8 mouse cellular contexts compared by ENCODE assay signal in genomic region chr10:81285694-81286450, GRCm38 (mm10). TPM values are rescaled to one million over a fixed set of nuclear protein-coding genes. Genes with fewer than 3 reads are reported as not detected.
A peak's percentile ranks its signal among the peaks of the same experiment; 100 is the strongest.
DNase-seq lines count a peak whose midpoint lies in the region; ATAC-seq and TF ChIP-seq lines count a peak whose summit lies in the region.

No protein-coding gene starts in this region.

- peak; percentile 92 for DNase-seq in CD4-positive helper T cell, adult 2 months (ENCODE audit: low read depth, low spot score)
- peak; percentile 66 to 73 (median 72) for DNase-seq in liver, embryonic 14.5 days (ENCODE audit: low read depth in 3 of 3, low spot score in 3 of 3)
- DNase-seq in neural tube, embryonic 10.5 days (ENCODE audit: extremely low spot score, low spot score) = peak; percentile 96

- H3K27ac ChIP-seq in bone marrow, adult 2 months (ENCODE audit: control insufficient read depth, insufficient read depth, low read depth, low read length, poor library complexity) = peak overlapping the region; percentile 16; the same call in 1 of the 2 replicates
- 0 out of 2 replicates have a peak overlapping the region, but pooled peaks have one; percentile 16 for H3K27ac ChIP-seq in embryonic facial prominence, embryonic 13.5 days
- H3K27ac ChIP-seq in heart, embryonic 11.5 days (ENCODE audit: low read depth, low read length) = no peak overlapping the region
- no peak overlapping the region for H3K27ac ChIP-seq in kidney, embryonic 14.5 days (ENCODE audit: low read depth, low read length)
- no peak overlapping the region for H3K27ac ChIP-seq in liver, embryonic 14.5 days
- peak overlapping the region; percentile 48 for H3K27ac ChIP-seq in stomach, embryonic 14.5 days (ENCODE audit: low read length)

- peak; percentile 45; the same call in 1 of the 2 replicates for ATAC-seq in embryonic facial prominence, embryonic 13.5 days (ENCODE audit: insufficient number of reproducible peaks, insufficient read depth, low FRiP score, low TSS enrichment, low read depth)
- peak; percentile 58 for ATAC-seq in heart, embryonic 11.5 days (replicated peaks; ENCODE audit: insufficient number of reproducible peaks, low FRiP score, low TSS enrichment)
- ATAC-seq in kidney, embryonic 14.5 days (ENCODE audit: low FRiP score, low TSS enrichment) = peak; percentile 67
- peak; percentile 73 for ATAC-seq in liver, embryonic 14.5 days (ENCODE audit: insufficient read depth)
- ATAC-seq in stomach, embryonic 14.5 days (ENCODE audit: insufficient number of reproducible peaks, insufficient read depth, low FRiP score, low read depth) = peak; percentile 76

- no peaks in the 10 kb centered on the region for H3K36me3 ChIP-seq in embryonic facial prominence, embryonic 13.5 days
- no peaks in the 10 kb centered on the region for H3K36me3 ChIP-seq in heart, embryonic 11.5 days (ENCODE audit: control insufficient read depth, insufficient read depth, low read length)
- H3K36me3 ChIP-seq in kidney, embryonic 14.5 days (ENCODE audit: control insufficient read depth, insufficient read depth, low read length) = no peaks in the 10 kb centered on the region
- H3K36me3 ChIP-seq in liver, embryonic 14.5 days (replicated peaks; ENCODE audit: control insufficient read depth, insufficient read depth, low read depth) = no peaks in the 10 kb centered on the region
- no peaks in the 10 kb centered on the region for H3K36me3 ChIP-seq in stomach, embryonic 14.5 days (ENCODE audit: control insufficient read depth, insufficient read depth, low read length)

- peak overlapping the region; percentile 64 for H3K9ac ChIP-seq in embryonic facial prominence, embryonic 13.5 days
- H3K9ac ChIP-seq in heart, embryonic 11.5 days (ENCODE audit: low read depth, low read length) = peak overlapping the region; percentile 71
- peak overlapping the region; percentile 65 for H3K9ac ChIP-seq in kidney, embryonic 14.5 days (ENCODE audit: low read depth, low read length)
- peak overlapping the region; percentile 21 for H3K9ac ChIP-seq in liver, embryonic 14.5 days (replicated peaks)
- peak overlapping the region; percentile 22; the same call in 1 of the 2 replicates for H3K9ac ChIP-seq in stomach, embryonic 14.5 days (replicated peaks; ENCODE audit: low read depth, low read length)

- no peak for TF ChIP-seq CTCF in bone marrow, adult 2 months (IDR thresholded peaks at IDR 0.05; ENCODE audit: control insufficient read depth, insufficient read depth, low read length)
- no peak for TF ChIP-seq CTCF in liver, embryonic 14.5 days (IDR thresholded peaks at IDR 0.05; ENCODE audit: low read depth)

- peak overlapping the region; percentile 69 for H3K4me3 ChIP-seq in bone marrow, adult 2 months (replicated peaks; ENCODE audit: control insufficient read depth, low read depth, low read length)
- peak overlapping the region; percentile 44 for H3K4me3 ChIP-seq in embryonic facial prominence, embryonic 13.5 days
- H3K4me3 ChIP-seq in heart, embryonic 11.5 days (ENCODE audit: low read depth, low read length) = peak overlapping the region; percentile 51
- H3K4me3 ChIP-seq in kidney, embryonic 14.5 days (ENCODE audit: low read length) = peak overlapping the region; percentile 52
- peak overlapping the region; percentile 35 to 58 for H3K4me3 ChIP-seq in liver, embryonic 14.5 days (ENCODE audit: insufficient read depth in 1 of 2, low read depth in 2 of 2, low read length in 2 of 2)
- peak overlapping the region; percentile 42 for H3K4me3 ChIP-seq in stomach, embryonic 14.5 days (ENCODE audit: low read depth, low read length)

- peak overlapping the region; percentile 72 for H3K4me2 ChIP-seq in embryonic facial prominence, embryonic 13.5 days
- H3K4me2 ChIP-seq in heart, embryonic 11.5 days = peak overlapping the region; percentile 86
- peak overlapping the region; percentile 85 for H3K4me2 ChIP-seq in kidney, embryonic 14.5 days (replicated peaks; ENCODE audit: low read depth, low read length)
- peak overlapping the region; percentile 64 for H3K4me2 ChIP-seq in liver, embryonic 14.5 days (ENCODE audit: low read depth)
- H3K4me2 ChIP-seq in stomach, embryonic 14.5 days (replicated peaks; ENCODE audit: low read depth, low read length) = peak overlapping the region; percentile 59

- H3K27me3 ChIP-seq in embryonic facial prominence, embryonic 13.5 days = peaks cover 69% of the 10 kb centered on the region
- H3K27me3 ChIP-seq in heart, embryonic 11.5 days (ENCODE audit: control insufficient read depth, insufficient read depth, low read length) = peaks cover 61% of the 10 kb centered on the region
- peaks cover 33% of the 10 kb centered on the region for H3K27me3 ChIP-seq in kidney, embryonic 14.5 days (ENCODE audit: control insufficient read depth, insufficient read depth, low read length)
- H3K27me3 ChIP-seq in liver, embryonic 14.5 days (ENCODE audit: control insufficient read depth, insufficient read depth, low read length) = peaks cover 24% of the 10 kb centered on the region
- H3K27me3 ChIP-seq in stomach, embryonic 14.5 days (ENCODE audit: control insufficient read depth, insufficient read depth, low read length) = 0 out of 2 replicates have a peak, but pooled peaks cover 9% of the 10 kb centered on the region

- no peaks in the 10 kb centered on the region for H3K4me1 ChIP-seq in bone marrow, adult 2 months (ENCODE audit: control insufficient read depth, insufficient read depth, low read length)
- peaks cover 33% of the 10 kb centered on the region for H3K4me1 ChIP-seq in embryonic facial prominence, embryonic 13.5 days
- peaks cover 4% of the 10 kb centered on the region; the same call in 1 of the 2 replicates for H3K4me1 ChIP-seq in heart, embryonic 11.5 days (ENCODE audit: control insufficient read depth, insufficient read depth, low read length)
- peaks cover 16% of the 10 kb centered on the region; the same call in 1 of the 2 replicates for H3K4me1 ChIP-seq in kidney, embryonic 14.5 days (ENCODE audit: control insufficient read depth, insufficient read depth, low read length)
- H3K4me1 ChIP-seq in liver, embryonic 14.5 days (replicated peaks; ENCODE audit: control insufficient read depth in 2 of 2, insufficient read depth in 2 of 2, low read length in 1 of 2) = peaks cover 5 to 8% of the 10 kb centered on the region in 2 experiments; a peak in 2 of 4 replicates
- peaks cover 5% of the 10 kb centered on the region; the same call in 1 of the 2 replicates for H3K4me1 ChIP-seq in stomach, embryonic 14.5 days (ENCODE audit: control insufficient read depth, insufficient read depth, low read length)

- TF ChIP-seq EP300 in liver, embryonic 14.5 days (IDR thresholded peaks at IDR 0.05; ENCODE audit: low read depth) = peak; percentile 40; the same call in 1 of the 2 replicates

- peak; percentile 21; the same call in 1 of the 2 replicates for TF ChIP-seq POLR2A in bone marrow, adult 2 months (IDR thresholded peaks at IDR 0.05; ENCODE audit: borderline replicate concordance, control insufficient read depth, low read depth, low read length)

- H3K9me3 ChIP-seq in embryonic facial prominence, embryonic 13.5 days = no peaks in the 10 kb centered on the region
- H3K9me3 ChIP-seq in heart, embryonic 11.5 days (replicated peaks; ENCODE audit: control insufficient read depth, low read length) = no peaks in the 10 kb centered on the region
- H3K9me3 ChIP-seq in kidney, embryonic 14.5 days (ENCODE audit: control insufficient read depth, low read length) = no peaks in the 10 kb centered on the region
- H3K9me3 ChIP-seq in liver, embryonic 14.5 days (ENCODE audit: control insufficient read depth, low read length) = no peaks in the 10 kb centered on the region
- no peaks in the 10 kb centered on the region for H3K9me3 ChIP-seq in stomach, embryonic 14.5 days (ENCODE audit: control insufficient read depth, low read depth, low read length)

- 2% methylated on average over 54 of the region's 54 CpGs for WGBS in bone marrow, adult 2 months
- 2% methylated on average over 54 of the region's 54 CpGs for WGBS in embryonic facial prominence, embryonic 13.5 days
- 1% methylated on average over 54 of the region's 54 CpGs for WGBS in heart, embryonic 11.5 days (ENCODE audit: insufficient replicate concordance)
- 2% methylated on average over 54 of the region's 54 CpGs for WGBS in kidney, embryonic 14.5 days
- 2% methylated on average over 54 of the region's 54 CpGs for whole genome bisulfite sequencing in liver, embryonic 14.5 days (ENCODE audit: insufficient replicate concordance)
- 1% methylated on average over 54 of the region's 54 CpGs for WGBS in stomach, embryonic 14.5 days

RNA-seq across cellular contexts. Expression of gene Tjp3, which starts 5.5 kb away (rescaled TPM):
- 3.0 and 3.4 TPM in 2 replicates for polyA plus RNA-seq in bone marrow, adult 2 months (2011; ENCODE audit: insufficient read depth, insufficient read length, low replicate concordance, missing spikeins)
- 5.0 and 7.2 TPM in 2 replicates for polyA plus RNA-seq in embryonic facial prominence, embryonic 13.5 days (2015; fragmentation: Nextera tagmentation; extraction: Ambion mirVana)
- polyA plus RNA-seq in heart, embryonic 11.5 days (2014; fragmentation: Nextera tagmentation; extraction: Ambion mirVana) = 0.90 and 1.4 TPM in 2 replicates
- polyA plus RNA-seq in kidney, embryonic 14.5 days (2014; fragmentation: Nextera tagmentation; extraction: Ambion mirVana) = 7.6 and 11.6 TPM in 2 replicates
- 0.38 and 0.40 TPM in 2 replicates for polyA plus RNA-seq in liver, embryonic 14.5 days (2012; rRNA removed)
- polyA plus RNA-seq in liver, embryonic 14.5 days (2014; fragmentation: Nextera tagmentation; extraction: Ambion mirVana) = 0.20 and 0.37 TPM in 2 replicates
- polyA plus RNA-seq in stomach, embryonic 14.5 days (2014; fragmentation: Nextera tagmentation; extraction: Ambion mirVana) = 21.6 and 25.2 TPM in 2 replicates

RNA-seq across cellular contexts. Expression of gene Pip5k1c, which starts 6.9 kb away (rescaled TPM):
- 31.2 and 62.2 TPM in 2 replicates for polyA plus RNA-seq in bone marrow, adult 2 months (2011; ENCODE audit: insufficient read depth, insufficient read length, low replicate concordance, missing spikeins)
- 56.0 and 57.6 TPM in 2 replicates for polyA plus RNA-seq in embryonic facial prominence, embryonic 13.5 days (2015; fragmentation: Nextera tagmentation; extraction: Ambion mirVana)
- polyA plus RNA-seq in heart, embryonic 11.5 days (2014; fragmentation: Nextera tagmentation; extraction: Ambion mirVana) = 30.2 and 32.1 TPM in 2 replicates
- 25.4 and 60.7 TPM in 2 replicates for polyA plus RNA-seq in kidney, embryonic 14.5 days (2014; fragmentation: Nextera tagmentation; extraction: Ambion mirVana)
- polyA plus RNA-seq in liver, embryonic 14.5 days (2012; rRNA removed) = 12.8 and 13.1 TPM in 2 replicates
- 10.5 and 12.5 TPM in 2 replicates for polyA plus RNA-seq in liver, embryonic 14.5 days (2014; fragmentation: Nextera tagmentation; extraction: Ambion mirVana)
- polyA plus RNA-seq in stomach, embryonic 14.5 days (2014; fragmentation: Nextera tagmentation; extraction: Ambion mirVana) = 50.1 and 51.4 TPM in 2 replicates

RNA-seq across cellular contexts. Expression of gene Apba3, which starts 19.1 kb away (rescaled TPM):
- 14.6 and 32.8 TPM in 2 replicates for polyA plus RNA-seq in bone marrow, adult 2 months (2011; ENCODE audit: insufficient read depth, insufficient read length, low replicate concordance, missing spikeins)
- 61.9 and 67.9 TPM in 2 replicates for polyA plus RNA-seq in embryonic facial prominence, embryonic 13.5 days (2015; fragmentation: Nextera tagmentation; extraction: Ambion mirVana)
- polyA plus RNA-seq in heart, embryonic 11.5 days (2014; fragmentation: Nextera tagmentation; extraction: Ambion mirVana) = 41.2 and 44.1 TPM in 2 replicates
- polyA plus RNA-seq in kidney, embryonic 14.5 days (2014; fragmentation: Nextera tagmentation; extraction: Ambion mirVana) = 51.4 and 52.7 TPM in 2 replicates
- 14.3 and 14.6 TPM in 2 replicates for polyA plus RNA-seq in liver, embryonic 14.5 days (2012; rRNA removed)
- polyA plus RNA-seq in liver, embryonic 14.5 days (2014; fragmentation: Nextera tagmentation; extraction: Ambion mirVana) = 15.7 and 16.1 TPM in 2 replicates
- polyA plus RNA-seq in stomach, embryonic 14.5 days (2014; fragmentation: Nextera tagmentation; extraction: Ambion mirVana) = 47.0 and 51.1 TPM in 2 replicates

RNA-seq across cellular contexts. Expression of gene Mrpl54, which starts 19.1 kb away (rescaled TPM):
- 34.4 and 75.4 TPM in 2 replicates for polyA plus RNA-seq in bone marrow, adult 2 months (2011; ENCODE audit: insufficient read depth, insufficient read length, low replicate concordance, missing spikeins)
- 197 and 202 TPM in 2 replicates for polyA plus RNA-seq in embryonic facial prominence, embryonic 13.5 days (2015; fragmentation: Nextera tagmentation; extraction: Ambion mirVana)
- 247 and 257 TPM in 2 replicates for polyA plus RNA-seq in heart, embryonic 11.5 days (2014; fragmentation: Nextera tagmentation; extraction: Ambion mirVana)
- polyA plus RNA-seq in kidney, embryonic 14.5 days (2014; fragmentation: Nextera tagmentation; extraction: Ambion mirVana) = 240 and 276 TPM in 2 replicates
- polyA plus RNA-seq in liver, embryonic 14.5 days (2012; rRNA removed) = 42.8 and 49.9 TPM in 2 replicates
- 113 and 120 TPM in 2 replicates for polyA plus RNA-seq in liver, embryonic 14.5 days (2014; fragmentation: Nextera tagmentation; extraction: Ambion mirVana)
- 223 and 246 TPM in 2 replicates for polyA plus RNA-seq in stomach, embryonic 14.5 days (2014; fragmentation: Nextera tagmentation; extraction: Ambion mirVana)

RNA-seq across cellular contexts. Expression of gene Matk, which starts 33.1 kb away (rescaled TPM):
- polyA plus RNA-seq in bone marrow, adult 2 months (2011; ENCODE audit: insufficient read depth, insufficient read length, low replicate concordance, missing spikeins) = 11.9 and 18.9 TPM in 2 replicates
- polyA plus RNA-seq in embryonic facial prominence, embryonic 13.5 days (2015; fragmentation: Nextera tagmentation; extraction: Ambion mirVana) = 7.0 and 7.4 TPM in 2 replicates
- 1.0 and 1.7 TPM in 2 replicates for polyA plus RNA-seq in heart, embryonic 11.5 days (2014; fragmentation: Nextera tagmentation; extraction: Ambion mirVana)
- 5.4 and 7.0 TPM in 2 replicates for polyA plus RNA-seq in kidney, embryonic 14.5 days (2014; fragmentation: Nextera tagmentation; extraction: Ambion mirVana)
- polyA plus RNA-seq in liver, embryonic 14.5 days (2012; rRNA removed) = 0.74 and 1.1 TPM in 2 replicates
- 1.3 and 1.6 TPM in 2 replicates for polyA plus RNA-seq in liver, embryonic 14.5 days (2014; fragmentation: Nextera tagmentation; extraction: Ambion mirVana)
- 3.4 and 3.9 TPM in 2 replicates for polyA plus RNA-seq in stomach, embryonic 14.5 days (2014; fragmentation: Nextera tagmentation; extraction: Ambion mirVana)

Comparison
In these comparisons a context has a peak if more than half of its experiments do, and no peak if none do; other contexts are left out.
1. H3K27ac ChIP-seq: peak in bone marrow, adult 2 months (single experiment), embryonic facial prominence, embryonic 13.5 days (single experiment) and stomach, embryonic 14.5 days (single experiment); none in heart, embryonic 11.5 days (single experiment), kidney, embryonic 14.5 days (single experiment) and liver, embryonic 14.5 days (single experiment).
2. H3K9ac ChIP-seq: peak in every context shown above with its lines; median percentile 71 in heart, embryonic 11.5 days; 65 in kidney, embryonic 14.5 days; 64 in embryonic facial prominence, embryonic 13.5 days; 22 in stomach, embryonic 14.5 days; 21 in liver, embryonic 14.5 days.
3. Peak in every context shown above with its lines, with median percentiles within 50 percentile points of each other: DNase-seq, H3K4me3 ChIP-seq, ATAC-seq and H3K4me2 ChIP-seq.